ENCODE assay signal across 8 mouse cellular contexts in genomic region chr5:30949654-30950326, GRCm38 (mm10). TPM values are rescaled to one million over a fixed set of nuclear protein-coding genes. Genes with fewer than 3 reads are reported as not detected.
DNase-seq lines count a peak whose midpoint lies in the region; ATAC-seq lines count a peak whose summit lies in the region.

No protein-coding gene starts in this region.

- peaks cover 15% of the 10 kb centered on the region for H3K27me3 ChIP-seq in embryonic facial prominence, embryonic 12.5 days
- no peaks in the 10 kb centered on the region for H3K27me3 ChIP-seq in limb, embryonic 11.5 days (ENCODE audit: control insufficient read depth, insufficient read depth, low read length)
- peaks cover 4% of the 10 kb centered on the region; the same call in 1 of the 2 replicates for H3K27me3 ChIP-seq in midbrain, embryonic 13.5 days

- peak overlapping the region; percentile 55; the same call in 1 of the 2 replicates for H3K9ac ChIP-seq in embryonic facial prominence, embryonic 12.5 days
- peak overlapping the region; percentile 58 for H3K9ac ChIP-seq in limb, embryonic 11.5 days (ENCODE audit: low read length)
- peak overlapping the region; percentile 71 for H3K9ac ChIP-seq in midbrain, embryonic 13.5 days (replicated peaks)

- peak overlapping the region; percentile 50 for H3K4me3 ChIP-seq in embryonic facial prominence, embryonic 12.5 days
- H3K4me3 ChIP-seq in limb, embryonic 11.5 days (ENCODE audit: low read depth, low read length) = peak overlapping the region; percentile 46
- H3K4me3 ChIP-seq in midbrain, embryonic 13.5 days (replicated peaks) = peak overlapping the region; percentile 54

- no peaks in the 10 kb centered on the region for H3K9me3 ChIP-seq in embryonic facial prominence, embryonic 12.5 days
- H3K9me3 ChIP-seq in limb, embryonic 11.5 days (ENCODE audit: control insufficient read depth, low read length) = no peaks in the 10 kb centered on the region
- H3K9me3 ChIP-seq in midbrain, embryonic 13.5 days = no peaks in the 10 kb centered on the region

- H3K4me1 ChIP-seq in embryonic facial prominence, embryonic 12.5 days = peaks cover 17% of the 10 kb centered on the region
- H3K4me1 ChIP-seq in limb, embryonic 11.5 days (ENCODE audit: control insufficient read depth, insufficient read depth, low read length) = 0 out of 2 replicates have a peak, but pooled peaks cover 2% of the 10 kb centered on the region
- peaks cover 26% of the 10 kb centered on the region for H3K4me1 ChIP-seq in midbrain, embryonic 13.5 days (replicated peaks)

- WGBS in embryonic facial prominence, embryonic 12.5 days = under 1% methylated on average over 31 of the region's 31 CpGs
- under 1% methylated on average over 31 of the region's 31 CpGs for WGBS in limb, embryonic 11.5 days
- under 1% methylated on average over 31 of the region's 31 CpGs for WGBS in midbrain, embryonic 13.5 days

- DNase-seq in 3T3-L1 (ENCODE audit: low read depth, low spot score) = peak; percentile 95
- peak; percentile 94 to 97 for DNase-seq in adrenal gland, postnatal 36 days
- DNase-seq in heart, adult 18-20 months = peak; percentile 94 to 96
- DNase-seq in kidney, adult 18-20 months = peak; percentile 95
- DNase-seq in limb, embryonic 11.5 days (ENCODE audit: low spot score) = peak; percentile 96
- DNase-seq in spleen, adult 12 weeks (ENCODE audit: low spot score) = peak; percentile 76

- peak; percentile 85 for ATAC-seq in embryonic facial prominence, embryonic 12.5 days (ENCODE audit: insufficient number of reproducible peaks, insufficient read depth, low FRiP score, low TSS enrichment)
- ATAC-seq in limb, embryonic 11.5 days (ENCODE audit: insufficient number of reproducible peaks, low FRiP score, low TSS enrichment, low read depth) = peak; percentile 90
- ATAC-seq in midbrain, embryonic 13.5 days = peak; percentile 88

- H3K4me2 ChIP-seq in embryonic facial prominence, embryonic 12.5 days (replicated peaks) = peak overlapping the region; percentile 85
- H3K4me2 ChIP-seq in limb, embryonic 11.5 days (ENCODE audit: low read depth, severe bottlenecking) = peak overlapping the region; percentile 85
- H3K4me2 ChIP-seq in midbrain, embryonic 13.5 days (replicated peaks) = peak overlapping the region; percentile 85

- peak overlapping the region; percentile 76 for H3K27ac ChIP-seq in embryonic facial prominence, embryonic 12.5 days
- peak overlapping the region; percentile 38; the same call in 1 of the 2 replicates for H3K27ac ChIP-seq in limb, embryonic 11.5 days (replicated peaks; ENCODE audit: low read depth, low read length)
- H3K27ac ChIP-seq in midbrain, embryonic 13.5 days = peak overlapping the region; percentile 64

- H3K36me3 ChIP-seq in embryonic facial prominence, embryonic 12.5 days = peaks cover 25% of the 10 kb centered on the region
- peaks cover 8% of the 10 kb centered on the region; the same call in 1 of the 2 replicates for H3K36me3 ChIP-seq in limb, embryonic 11.5 days (ENCODE audit: control insufficient read depth, insufficient read depth, low read length)
- peaks cover 30% of the 10 kb centered on the region for H3K36me3 ChIP-seq in midbrain, embryonic 13.5 days

RNA-seq across cellular contexts. Expression of gene Cgref1, which starts 4.4 kb away (rescaled TPM):
- total RNA-seq in adrenal gland, postnatal 36 days (2021) = 1 to 10 TPM in 1 of 2 experiments, under 1 TPM in 1; 0.89 to 1.3 TPM
- 4.5 and 5.7 TPM in 2 replicates for polyA plus RNA-seq in embryonic facial prominence, embryonic 12.5 days (2016; fragmentation: Nextera tagmentation; extraction: Ambion mirVana)
- under 1 TPM; 0.59 to 0.84 TPM for total RNA-seq in heart, adult 18-20 months (2021)
- 2.2 and 2.7 TPM in 2 replicates for polyA plus RNA-seq in limb, embryonic 11.5 days (2014; fragmentation: Nextera tagmentation; extraction: Ambion mirVana)
- polyA plus RNA-seq in midbrain, embryonic 13.5 days (2015; fragmentation: Nextera tagmentation; extraction: Ambion mirVana) = 23.0 TPM in 2 replicates

RNA-seq across cellular contexts. Expression of gene Preb, which starts 10.4 kb away (rescaled TPM):
- total RNA-seq in adrenal gland, postnatal 36 days (2021) = 100 to 1,000 TPM; 121 to 157 TPM
- polyA plus RNA-seq in embryonic facial prominence, embryonic 12.5 days (2016; fragmentation: Nextera tagmentation; extraction: Ambion mirVana) = 129 and 133 TPM in 2 replicates
- 10 to 100 TPM; 84.3 to 84.7 TPM for total RNA-seq in heart, adult 18-20 months (2021)
- polyA plus RNA-seq in limb, embryonic 11.5 days (2014; fragmentation: Nextera tagmentation; extraction: Ambion mirVana) = 96.5 and 101 TPM in 2 replicates
- polyA plus RNA-seq in midbrain, embryonic 13.5 days (2015; fragmentation: Nextera tagmentation; extraction: Ambion mirVana) = 108 and 129 TPM in 2 replicates

RNA-seq across cellular contexts. Expression of gene Tcf23, which starts 18.7 kb away (rescaled TPM):
- 1 to 10 TPM; 1.1 to 2.8 TPM for total RNA-seq in adrenal gland, postnatal 36 days (2021)
- polyA plus RNA-seq in embryonic facial prominence, embryonic 12.5 days (2016; fragmentation: Nextera tagmentation; extraction: Ambion mirVana) = not detected in 2 replicates
- 1 to 10 TPM; 1.5 to 2.8 TPM for total RNA-seq in heart, adult 18-20 months (2021)
- polyA plus RNA-seq in limb, embryonic 11.5 days (2014; fragmentation: Nextera tagmentation; extraction: Ambion mirVana) = not detected in 2 replicates
- not detected in 2 replicates for polyA plus RNA-seq in midbrain, embryonic 13.5 days (2015; fragmentation: Nextera tagmentation; extraction: Ambion mirVana)

RNA-seq across cellular contexts. Expression of gene Khk, which starts 28.6 kb away (rescaled TPM):
- total RNA-seq in adrenal gland, postnatal 36 days (2021) = 10 to 100 TPM; 37.5 to 64.9 TPM
- polyA plus RNA-seq in embryonic facial prominence, embryonic 12.5 days (2016; fragmentation: Nextera tagmentation; extraction: Ambion mirVana) = 13.7 and 14.2 TPM in 2 replicates
- 10 to 100 TPM; 27.1 to 28.5 TPM for total RNA-seq in heart, adult 18-20 months (2021)
- polyA plus RNA-seq in limb, embryonic 11.5 days (2014; fragmentation: Nextera tagmentation; extraction: Ambion mirVana) = 5.4 and 7.9 TPM in 2 replicates
- 5.6 and 6.8 TPM in 2 replicates for polyA plus RNA-seq in midbrain, embryonic 13.5 days (2015; fragmentation: Nextera tagmentation; extraction: Ambion mirVana)

RNA-seq across cellular contexts. Expression of gene Emilin1, which starts 36.6 kb away (rescaled TPM):
- total RNA-seq in adrenal gland, postnatal 36 days (2021) = 10 to 100 TPM; 49.8 to 56.0 TPM
- 248 and 252 TPM in 2 replicates for polyA plus RNA-seq in embryonic facial prominence, embryonic 12.5 days (2016; fragmentation: Nextera tagmentation; extraction: Ambion mirVana)
- total RNA-seq in heart, adult 18-20 months (2021) = 10 to 100 TPM; 14.2 to 16.9 TPM
- 117 and 122 TPM in 2 replicates for polyA plus RNA-seq in limb, embryonic 11.5 days (2014; fragmentation: Nextera tagmentation; extraction: Ambion mirVana)
- 14.1 and 16.6 TPM in 2 replicates for polyA plus RNA-seq in midbrain, embryonic 13.5 days (2015; fragmentation: Nextera tagmentation; extraction: Ambion mirVana)

Comparison
In these comparisons a context has a peak if more than half of its experiments do, and no peak if none do; other contexts are left out.
1. Peak in every context shown above with its lines: DNase-seq, ATAC-seq, H3K4me3 ChIP-seq and H3K27ac ChIP-seq.